Mouse (Mus musculus) liver, adult 2 months (tissue): ENCODE measurements at regions not wholly inside any gene's neighbourhood (a gene's known extent, or its start where the extent isn't known, plus 50 kb on each side); places are given as distances from the start of the nearest gene placed in this dataset.

Experiments
- CTCF ChIP-seq: fragments of 200-500 bp; IDR thresholded peaks from 2 replicates; pipeline ENCODE4 v1.5.1; 2011; ENCODE audit warnings: low read depth, low read length, control low read depth
- POLR2A ChIP-seq: fragments of 200-500 bp; IDR thresholded peaks from 2 replicates; pipeline ENCODE4 v1.6.1; 2011; ENCODE audit warnings: low read length, control low read depth; ENCODE audit not compliant: insufficient read depth; ENCODE audit errors: extremely low read depth

- TF ChIP-seq CTCF = no peak
- TF ChIP-seq POLR2A = no peak
Observed at GRCm38 (mm10) chr6:14129394-14129793, 258.1 kb upstream of the 2610001J05Rik start.
